Mouse (Mus musculus): ENCODE data around the gene Snrnp200. TPM values are rescaled to one million over a fixed set of nuclear protein-coding genes. Genes with fewer than 3 reads are reported as not detected.
A peak's percentile ranks its signal among the peaks of the same experiment; 100 is the strongest.
"Not testable (repeated sequence)": the region's sequence is repeated elsewhere in the genome, so short reads cannot be mapped to it uniquely, and the experiment has no call there.

The Snrnp200 gene
- 51.0 and 53.7 TPM in 2 replicates for polyA plus RNA-seq (2015; fragmentation: Nextera tagmentation; extraction: Ambion mirVana)

GRCm38 (mm10) chr2:127207547-127208451 lies at the start of gene Snrnp200, which contains the start of gene 1810024B03Rik:
TSS of gene Snrnp200 (plus strand) at chr2:127208386.
TSS of gene 1810024B03Rik (minus strand) at chr2:127208280.
- Histone ChIP-seq H3K27ac (peak within 1 kb of the TSS; percentile 84), H3K4me3 (peak within 1 kb of the TSS; percentile 90), H3K9ac (peak within 1 kb of the TSS; percentile 85), H3K9me3 (no peaks in the 10 kb centered on the region), H3K4me1 (replicated peaks) (peaks cover 17% of the 10 kb centered on the region), H3K4me2 (peak within 1 kb of the TSS; percentile 89), H3K36me3 (peaks cover 30% of the 10 kb centered on the region), H3K27me3 (no peaks in the 10 kb centered on the region)
- peak; percentile 99 for ATAC-seq (ENCODE audit: low FRiP score)
- 12% methylated on average over 36 of the region's 36 CpGs for WGBS

- Histone ChIP-seq H3K4me1 (replicated peaks) (no peaks in the 10 kb centered on the region), H3K36me3 (no peaks in the 10 kb centered on the region), H3K27ac (no peak overlapping the region), H3K9ac (no peak overlapping the region), H3K9me3 (no peaks in the 10 kb centered on the region), H3K27me3 (peaks cover 18% of the 10 kb centered on the region; the same call in 1 of the 2 replicates), H3K4me3 (no peak overlapping the region), H3K4me2 (no peak overlapping the region)
- 61% methylated on average over 4 of the region's 4 CpGs for WGBS
- no peak for ATAC-seq (ENCODE audit: low FRiP score)
These were observed 42.5 kb upstream of the Snrnp200 start for GRCm38 (mm10) chr2:127165675-127166074.

DNA sequence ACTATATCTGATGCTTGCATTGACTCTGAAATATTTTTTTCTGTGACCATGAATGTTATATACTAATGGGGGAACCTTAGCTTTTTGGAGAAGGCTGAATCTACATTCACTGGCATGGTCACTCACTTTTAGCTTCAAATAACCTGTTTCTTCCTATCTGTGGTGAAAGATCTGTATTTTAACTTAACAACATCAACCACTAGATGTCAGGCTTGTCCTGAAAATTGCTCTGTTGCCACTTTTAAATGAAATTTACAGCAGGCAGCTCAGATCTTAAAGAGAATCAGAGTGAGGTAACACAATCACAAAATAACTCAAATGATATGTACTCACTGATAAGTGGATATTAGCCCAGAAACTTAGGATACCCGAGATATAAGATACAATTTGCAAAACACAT lies 41.9 kb upstream of the Snrnp200 start:
- not testable (repeated sequence) for H3K36me3 ChIP-seq; ATAC-seq (ENCODE audit: low FRiP score); H3K4me1 ChIP-seq (replicated peaks); H3K4me2 ChIP-seq; H3K9ac ChIP-seq; H3K9me3 ChIP-seq; H3K4me3 ChIP-seq; H3K27ac ChIP-seq
- peaks cover 18% of the 10 kb centered on the region; the same call in 1 of the 2 replicates for H3K27me3 ChIP-seq
- WGBS: 7% methylated on average over 1 of the region's 1 CpGs

- 1% methylated on average over 17 of the region's 17 CpGs for WGBS
- Histone ChIP-seq H3K9ac (peak overlapping the region; percentile 87), H3K27me3 (peaks cover 11% of the 10 kb centered on the region; the same call in 1 of the 2 replicates), H3K27ac (peak overlapping the region; percentile 91), H3K9me3 (no peaks in the 10 kb centered on the region), H3K4me2 (peak overlapping the region; percentile 76), H3K36me3 (no peaks in the 10 kb centered on the region), H3K4me1 (replicated peaks) (peaks cover 8% of the 10 kb centered on the region), H3K4me3 (peak overlapping the region; percentile 60)
- ATAC-seq (ENCODE audit: low FRiP score): peak; percentile 100
These were observed 25.4 kb upstream of the Snrnp200 start for GRCm38 (mm10) chr2:127182598-127183381.

- Histone ChIP-seq H3K27me3 (peaks cover 7% of the 10 kb centered on the region), H3K4me3 (no peak overlapping the region), H3K9me3 (no peaks in the 10 kb centered on the region), H3K4me1 (replicated peaks) (no peaks in the 10 kb centered on the region), H3K36me3 (no peaks in the 10 kb centered on the region), H3K9ac (no peak overlapping the region), H3K4me2 (no peak overlapping the region), H3K27ac (no peak overlapping the region)
- ATAC-seq (ENCODE audit: low FRiP score): no peak
These were observed 18.6 kb upstream of the Snrnp200 start for GRCm38 (mm10) chr2:127189574-127189973.

DNA sequence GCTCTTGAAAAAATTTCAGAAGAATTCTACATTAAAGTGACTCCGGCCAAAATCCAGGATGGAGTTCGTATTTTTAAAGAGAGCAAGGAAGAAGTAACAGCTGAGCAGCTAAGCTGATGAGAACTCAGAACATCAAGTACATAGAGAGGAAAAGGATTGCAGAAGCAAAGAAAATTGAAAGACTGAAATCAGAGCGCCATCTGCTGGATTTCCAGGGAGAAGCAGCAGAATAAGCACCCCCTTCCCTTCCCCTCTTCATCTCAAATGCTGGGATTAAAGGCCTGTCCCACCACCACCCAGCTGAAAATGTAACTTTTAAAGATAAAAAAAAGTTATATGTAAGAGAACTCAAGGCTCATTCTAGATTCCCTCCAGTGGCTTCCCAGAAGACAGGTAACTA lies 3.3 kb upstream of the Snrnp200 start:
- whole genome bisulfite sequencing: 40% methylated on average over 3 of the region's 3 CpGs

DNA sequence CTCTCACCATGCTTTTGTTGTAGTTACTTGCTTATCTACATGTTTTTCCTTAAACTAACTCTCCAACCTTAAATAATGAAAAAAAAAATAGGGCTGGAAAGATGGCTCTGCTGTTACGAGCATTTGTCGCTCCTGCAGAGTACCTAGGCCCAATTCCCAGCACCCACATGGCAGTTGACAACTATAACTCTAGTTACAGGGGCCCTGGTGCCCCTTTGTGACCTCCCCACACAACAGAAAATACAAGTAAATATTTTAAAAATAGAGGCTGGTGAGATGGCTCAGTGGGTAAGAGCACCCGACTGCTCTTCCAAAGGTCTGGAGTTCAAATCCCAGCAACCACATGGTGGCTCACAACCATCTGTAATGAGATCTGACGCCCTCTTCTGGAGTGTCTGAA lies 2.2 kb upstream of the Snrnp200 start:
- H3K9ac ChIP-seq; H3K4me3 ChIP-seq; H3K27me3 ChIP-seq; H3K4me2 ChIP-seq; H3K27ac ChIP-seq; ATAC-seq (ENCODE audit: low FRiP score); H3K9me3 ChIP-seq: not testable (repeated sequence)
- H3K4me1 ChIP-seq (replicated peaks): peaks cover 17% of the 10 kb centered on the region
- WGBS: 86% methylated on average over 4 of the region's 4 CpGs
- peaks cover 22% of the 10 kb centered on the region for H3K36me3 ChIP-seq

More for the DNA sequence above, 3.3 kb upstream of the Snrnp200 start:
- Histone ChIP-seq H3K4me3 (no peak overlapping the region), H3K9ac (no peak overlapping the region), H3K9me3 (no peaks in the 10 kb centered on the region), H3K4me1 (replicated peaks) (peaks cover 16% of the 10 kb centered on the region), H3K27me3 (no peaks in the 10 kb centered on the region), H3K36me3 (peaks cover 20% of the 10 kb centered on the region), H3K27ac (no peak overlapping the region), H3K4me2 (no peak overlapping the region)
- ATAC-seq (ENCODE audit: low FRiP score): no peak

GRCm38 (mm10) chr2:127206916-127207315 lies 1.3 kb upstream of the Snrnp200 start:
- Histone ChIP-seq H3K4me3 (no peak overlapping the region), H3K27me3 (no peaks in the 10 kb centered on the region), H3K9me3 (no peaks in the 10 kb centered on the region), H3K36me3 (peaks cover 27% of the 10 kb centered on the region), H3K9ac (no peak overlapping the region), H3K4me1 (replicated peaks) (peaks cover 17% of the 10 kb centered on the region), H3K4me2 (no peak overlapping the region), H3K27ac (no peak overlapping the region)
- 98% methylated on average over 2 of the region's 2 CpGs for WGBS
- ATAC-seq (ENCODE audit: low FRiP score): no peak

GRCm38 (mm10) chr2:127208452-127208769 lies 225 bp downstream of the Snrnp200 start:
- Histone ChIP-seq H3K27me3 (no peaks in the 10 kb centered on the region), H3K4me1 (replicated peaks) (peaks cover 17% of the 10 kb centered on the region), H3K9me3 (no peaks in the 10 kb centered on the region), H3K4me2 (peak overlapping the region; percentile 89), H3K27ac (peak overlapping the region; percentile 84), H3K9ac (peak overlapping the region; percentile 85), H3K36me3 (peaks cover 36% of the 10 kb centered on the region), H3K4me3 (peak overlapping the region; percentile 90)
- WGBS: under 1% methylated on average over 17 of the region's 17 CpGs
- peak; percentile 11; the same call in 1 of the 2 replicates for ATAC-seq (ENCODE audit: low FRiP score)

DNA sequence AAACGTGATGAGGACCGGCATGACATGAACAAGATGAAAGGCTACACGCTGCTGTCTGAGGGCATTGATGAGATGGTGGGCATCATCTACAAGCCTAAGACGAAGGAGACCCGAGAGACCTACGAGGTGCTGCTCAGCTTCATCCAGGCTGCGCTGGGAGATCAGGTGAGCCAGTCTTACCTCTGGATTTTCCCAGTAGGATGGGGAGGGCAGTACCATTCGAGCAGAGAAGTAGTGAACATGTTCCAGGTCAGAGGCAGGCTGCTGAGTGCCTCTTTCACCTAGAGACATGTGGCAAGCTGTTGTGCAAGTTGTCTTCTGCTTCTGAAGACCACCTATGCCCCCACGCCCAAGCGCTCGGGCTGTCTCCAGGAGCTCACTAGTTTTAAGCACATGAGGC lies 2.5 kb downstream of the Snrnp200 start:
- no peak overlapping the region for H3K27ac ChIP-seq
- H3K36me3 ChIP-seq: peaks cover 59% of the 10 kb centered on the region
- WGBS: 96% methylated on average over 11 of the region's 11 CpGs
- no peak overlapping the region for H3K4me3 ChIP-seq
- no peak for ATAC-seq (ENCODE audit: low FRiP score)
- H3K27me3 ChIP-seq: no peaks in the 10 kb centered on the region
- H3K4me2 ChIP-seq: no peak overlapping the region
- peaks cover 17% of the 10 kb centered on the region for H3K4me1 ChIP-seq (replicated peaks)
- H3K9ac ChIP-seq: no peak overlapping the region
- H3K9me3 ChIP-seq: no peaks in the 10 kb centered on the region

- Histone ChIP-seq H3K27ac (no peak overlapping the region), H3K36me3 (peaks cover 99% of the 10 kb centered on the region), H3K9me3 (no peaks in the 10 kb centered on the region), H3K9ac (no peak overlapping the region), H3K4me1 (replicated peaks) (no peaks in the 10 kb centered on the region), H3K4me3 (no peak overlapping the region), H3K4me2 (no peak overlapping the region), H3K27me3 (no peaks in the 10 kb centered on the region)
- WGBS: 97% methylated on average over 5 of the region's 5 CpGs
- no peak for ATAC-seq (ENCODE audit: low FRiP score)
These were observed 9.6 kb downstream of the Snrnp200 start for GRCm38 (mm10) chr2:127217746-127218145.

DNA sequence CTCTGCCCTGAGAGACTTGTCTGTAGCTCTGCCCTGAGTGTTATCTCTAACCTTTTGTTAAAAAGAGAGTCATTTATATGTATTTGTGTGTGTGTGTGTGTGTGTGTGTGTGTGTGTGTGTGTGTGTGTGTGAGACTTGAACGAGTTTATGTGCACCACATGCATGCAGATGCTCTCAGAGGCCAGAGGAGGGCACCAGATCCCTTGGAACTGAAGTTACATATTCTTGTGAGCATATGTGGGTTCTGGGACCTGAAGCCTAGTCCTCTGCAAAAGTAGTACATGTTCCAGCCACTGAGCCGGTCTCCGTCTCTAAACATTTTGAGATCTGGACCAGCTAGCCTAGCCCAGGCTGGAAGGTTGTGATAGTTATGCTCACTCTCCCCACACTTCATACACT lies 17.1 kb downstream of the Snrnp200 start:
- Histone ChIP-seq H3K9ac (no peak overlapping the region), H3K27ac (no peak overlapping the region), H3K27me3 (no peaks in the 10 kb centered on the region), H3K36me3 (peaks cover 97% of the 10 kb centered on the region), H3K4me2 (no peak overlapping the region), H3K9me3 (no peaks in the 10 kb centered on the region), H3K4me3 (no peak overlapping the region), H3K4me1 (replicated peaks) (no peaks in the 10 kb centered on the region)
- 98% methylated on average over 3 of the region's 3 CpGs for WGBS
- no peak for ATAC-seq (ENCODE audit: low FRiP score)

Measured in hindbrain, embryonic 13.5 days (tissue).